Mouse (Mus musculus) c-Kit-negative CD71-positive TER-119-positive erythroid progenitor cells, embryonic 14.5 days (primary cell): ENCODE measurements at regions not wholly inside any gene's neighbourhood (a gene's known extent, or its start where the extent isn't known, plus 50 kb on each side); places are given as distances from the start of the nearest gene placed in this dataset.
"Not testable (repeated sequence)": the region's sequence is repeated elsewhere in the genome, so short reads cannot be mapped to it uniquely, and the experiment has no call there.

Experiments used
- DNase-seq: peaks from one replicate; pipeline ENCODE4 v3.0.0-alpha.2; 2013; ENCODE audit warnings: low read depth, low spot score

- DNase-seq = no peak
Measured at GRCm38 (mm10) chr11:94882687-94883383, 53.2 kb upstream of the Col1a1 start.

- no peak for DNase-seq
Measured at GRCm38 (mm10) chr11:94881982-94882686, 53.9 kb upstream of the Col1a1 start.

DNA sequence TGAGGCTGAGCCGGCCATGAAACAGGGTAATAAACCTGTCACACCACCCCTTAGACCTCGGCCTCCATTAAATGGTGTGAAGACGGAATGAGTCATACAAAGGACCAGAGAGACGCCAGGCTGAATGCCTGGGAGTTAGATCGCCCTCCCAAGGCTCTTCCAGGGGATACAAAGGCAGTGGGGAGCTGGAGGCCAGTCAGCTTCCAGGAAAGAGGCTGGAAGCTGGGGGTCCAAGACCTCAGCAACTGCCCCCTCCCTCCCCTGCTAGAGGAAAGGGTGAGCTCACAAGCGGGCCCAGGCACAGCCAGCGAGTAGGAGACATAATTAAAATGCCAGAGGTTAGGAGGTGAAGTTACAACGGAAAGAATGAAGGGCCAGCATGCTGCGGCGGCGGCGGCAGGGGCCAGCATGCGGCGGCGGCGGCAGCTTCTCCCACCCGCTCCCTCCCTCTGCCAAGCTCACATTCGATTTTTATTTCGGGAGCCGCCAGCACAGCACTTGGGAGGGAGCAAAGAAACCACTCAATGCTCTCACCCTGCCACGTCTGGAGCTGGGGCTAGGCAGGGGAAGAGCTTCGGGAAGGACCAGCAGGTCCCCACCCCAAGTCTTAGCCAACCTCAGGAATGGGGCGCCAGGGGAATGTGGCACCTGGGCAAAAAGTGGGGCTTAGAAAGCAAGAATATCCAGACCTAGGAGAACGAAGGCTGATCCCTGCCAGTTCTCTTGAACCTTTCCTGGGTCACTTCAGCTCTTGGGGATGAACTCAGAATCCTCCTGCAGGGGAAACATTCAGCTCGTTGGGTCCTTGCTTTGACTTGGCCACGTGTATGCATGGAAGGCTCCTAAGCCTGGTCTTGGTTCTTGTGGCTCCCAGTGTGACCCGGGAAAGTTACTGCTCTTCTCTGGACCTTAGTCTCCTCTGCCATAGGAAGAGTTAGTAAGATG, 54.9 kb upstream of the Col1a1 start:
- no peak for DNase-seq

GRCm38 (mm10) chr11:94876707-94877106, 59.3 kb upstream of the Col1a1 start:
- no peak for DNase-seq

- DNase-seq = no peak
Measured at GRCm38 (mm10) chr11:94875026-94875425, 61.0 kb upstream of the Col1a1 start.

GRCm38 (mm10) chr11:94874155-94874561, 61.9 kb upstream of the Col1a1 start:
- DNase-seq = no peak

DNA sequence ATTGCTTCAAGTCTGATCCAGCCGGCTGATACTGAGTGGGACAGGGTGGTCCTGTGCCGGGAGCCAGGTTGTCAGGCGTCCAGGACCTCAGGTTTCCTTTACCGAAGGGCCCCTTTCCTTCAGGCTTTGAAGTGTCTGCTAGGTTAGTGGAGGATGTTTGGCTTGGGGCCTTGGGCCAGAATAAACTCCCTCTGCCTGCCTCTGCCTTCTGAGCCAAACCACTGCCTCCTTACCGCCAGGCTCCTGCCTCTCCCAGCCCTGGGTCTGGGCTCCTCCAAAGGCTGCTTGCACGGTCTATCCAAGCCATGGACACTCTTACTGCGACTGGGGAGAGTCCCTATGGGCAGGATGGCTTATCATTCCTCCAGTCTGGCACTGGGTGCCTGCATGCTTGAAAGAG, 62.3 kb upstream of the Col1a1 start:
- DNase-seq = no peak

DNA sequence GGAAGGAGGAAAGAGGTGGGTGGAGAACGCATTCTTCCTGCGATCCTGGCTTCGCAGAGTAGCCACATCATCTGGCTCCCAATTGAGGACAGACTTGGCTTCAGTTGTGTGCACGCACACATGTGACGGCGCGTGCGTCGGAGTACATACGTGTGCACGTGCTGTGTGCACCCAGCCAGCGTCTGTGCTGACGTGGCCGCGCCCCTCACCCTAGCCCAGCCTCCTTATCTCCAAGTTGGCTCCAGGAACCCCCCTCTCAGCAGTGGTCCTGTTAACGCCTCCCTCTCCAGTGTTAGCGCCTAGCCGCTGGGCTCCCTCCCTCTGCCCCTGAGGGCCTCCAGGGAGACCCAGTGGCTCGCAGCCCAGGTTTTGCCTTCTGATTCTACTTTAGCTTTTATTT, 63.1 kb upstream of the Col1a1 start:
- DNase-seq = no peak

GRCm38 (mm10) chr11:94870341-94870740, 65.7 kb upstream of the Col1a1 start:
- DNase-seq = no peak

DNA sequence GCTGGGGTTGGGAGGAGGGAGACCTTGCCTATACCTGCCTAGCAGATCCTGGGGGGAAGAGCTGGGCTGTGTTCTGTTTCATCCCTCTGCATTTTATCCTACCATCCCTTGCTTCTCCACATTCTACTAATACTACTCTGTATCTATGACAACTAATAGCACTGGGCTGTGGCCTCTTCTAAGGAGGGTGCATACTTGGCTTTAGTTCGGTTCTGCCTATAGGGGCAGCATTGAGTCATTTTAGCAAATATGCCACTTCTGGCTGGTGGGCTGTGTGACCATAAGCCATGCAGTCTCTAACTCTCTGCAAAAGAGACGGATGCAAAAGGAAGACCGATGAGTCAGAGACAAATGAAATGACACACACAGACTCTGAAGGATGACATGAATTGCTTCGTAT, 66.2 kb upstream of the Col1a1 start:
- not testable (repeated sequence) for DNase-seq

- DNase-seq = peak; percentile 15
Measured at GRCm38 (mm10) chr11:94866176-94866967, 69.7 kb upstream of the Col1a1 start.

GRCm38 (mm10) chr11:94850129-94850528, 67.6 kb upstream of the Tmem92 start:
- DNase-seq = no peak

GRCm38 (mm10) chr11:94839133-94839532, 56.6 kb upstream of the Tmem92 start:
- DNase-seq = no peak

DNA sequence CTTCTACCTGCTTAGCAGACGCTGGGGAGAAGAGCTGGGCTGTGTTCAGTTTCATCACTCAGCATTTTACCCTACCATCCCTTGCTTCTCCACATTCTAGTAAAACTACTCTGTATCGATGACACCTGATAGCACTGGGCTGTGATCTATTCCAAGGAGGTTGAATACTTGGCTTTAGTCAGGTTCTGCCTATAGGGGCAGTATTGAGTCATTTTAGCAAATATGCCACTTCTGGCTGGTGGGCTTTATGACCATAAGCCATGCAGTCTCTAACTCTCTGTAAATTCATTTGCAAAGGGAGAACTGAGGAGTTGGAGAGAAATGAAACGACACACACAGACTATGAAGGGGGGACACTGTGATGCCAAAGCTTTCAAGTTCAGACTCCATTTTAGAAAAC, 55.6 kb upstream of the Tmem92 start:
- no peak for DNase-seq

DNA sequence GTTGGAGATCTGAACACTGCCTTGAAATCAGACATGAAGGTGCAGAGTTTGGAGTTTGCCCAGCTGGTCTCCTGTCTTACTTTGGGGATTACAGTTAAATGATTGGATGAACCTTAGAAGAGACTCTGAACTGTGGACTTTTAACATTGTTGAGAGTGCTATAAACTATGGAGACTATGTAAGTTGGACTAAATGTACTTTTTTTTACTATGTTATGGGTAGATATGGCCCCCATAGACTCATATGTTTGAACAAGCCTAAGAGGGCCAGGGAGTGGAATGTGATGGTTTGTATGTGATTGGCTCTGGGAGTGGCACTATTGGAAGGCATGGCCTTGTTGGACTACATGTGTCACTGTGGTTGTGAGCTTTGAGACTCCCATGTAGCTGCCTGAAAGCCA, 53.8 kb upstream of the Tmem92 start:
- DNase-seq = no peak

DNA sequence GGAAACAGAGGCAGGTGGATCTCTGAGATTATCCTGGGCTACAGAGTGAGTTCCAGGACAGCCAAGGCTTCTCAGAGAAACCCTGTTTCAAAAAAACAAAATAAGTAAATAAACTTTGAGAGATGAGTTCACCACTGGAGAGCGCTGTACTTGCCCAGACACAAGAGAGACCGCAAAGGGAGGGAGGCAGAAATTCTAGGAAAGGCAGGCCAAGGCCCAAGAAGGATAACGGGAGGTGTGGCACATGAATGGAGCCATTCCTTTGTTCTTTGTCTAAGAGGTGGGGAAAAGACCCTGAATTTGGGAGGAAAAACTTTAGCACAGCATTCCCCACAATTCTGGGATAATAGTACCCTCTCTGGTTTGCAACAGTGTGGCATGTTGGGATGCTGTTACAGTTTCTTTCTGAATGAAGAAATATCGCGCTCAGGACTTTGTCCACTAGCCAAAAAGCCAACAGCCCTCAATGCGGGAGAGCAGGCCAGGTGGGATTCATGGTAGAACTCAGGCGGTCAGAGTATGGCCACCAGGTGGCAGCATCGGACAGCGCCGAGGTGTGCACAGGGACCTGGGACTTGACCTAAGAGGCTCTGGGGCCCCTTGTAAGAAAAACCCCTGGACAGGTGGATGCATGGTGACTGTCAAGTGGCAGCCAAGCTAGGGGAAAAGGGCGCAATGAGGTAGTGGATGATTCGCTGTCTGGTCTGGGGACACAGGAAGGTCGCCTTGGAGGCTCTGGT, 49.9 kb upstream of the Tmem92 start:
- peak; percentile 22 for DNase-seq
